Mouse (Mus musculus): ENCODE data around the gene Caskin2.

DNA sequence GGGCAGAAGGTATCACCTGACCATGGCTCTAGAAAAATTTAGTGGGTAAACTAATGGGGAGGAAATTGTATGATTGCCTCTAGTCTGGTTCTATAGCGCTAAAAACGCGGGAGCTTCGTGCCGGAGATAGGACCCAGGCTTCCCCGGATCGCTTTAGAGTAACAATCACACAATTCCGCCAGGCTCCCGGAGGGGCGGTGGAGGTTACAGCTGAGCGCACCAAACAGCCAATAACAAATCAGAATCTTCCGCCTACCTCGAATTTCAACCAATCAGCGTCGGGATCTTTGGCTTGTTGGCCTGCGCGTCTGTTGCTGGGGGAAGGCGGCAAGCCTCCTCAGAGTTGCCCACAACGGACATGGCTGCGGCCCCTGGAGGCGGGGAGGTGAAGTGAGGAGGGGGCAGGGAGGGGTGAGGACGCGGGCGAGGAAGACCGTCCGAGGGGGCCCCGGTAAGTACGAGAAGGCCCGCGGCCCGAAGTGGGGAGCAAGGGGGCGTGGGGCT lies 48.3 kb downstream of the Caskin2 start, which contains the start of gene Tmem94:
- TF ChIP-seq MAZ (IDR thresholded peaks at IDR 0.05; ENCODE audit: low read depth, low read length) (peak; percentile 100), CTCF (IDR thresholded peaks at IDR 0.05 in 2 of 3, conservative IDR thresholded peaks at IDR 0.05 in 1 of 3; ENCODE audit: control insufficient read depth in 1 of 3, insufficient read depth in 1 of 3, low read depth in 2 of 3, low read length in 3 of 3, poor library complexity in 1 of 3, severe bottlenecking in 1 of 3) (no peak), CHD2 (IDR thresholded peaks at IDR 0.05; ENCODE audit: low read length) (peak; percentile 95), ZC3H11A (IDR thresholded peaks at IDR 0.05; ENCODE audit: low read depth, low read length) (no peak), EP300 (IDR thresholded peaks at IDR 0.05; ENCODE audit: low read depth in 1 of 2, low read length in 2 of 2) (no peak), MAX (IDR thresholded peaks at IDR 0.05; ENCODE audit: low read length) (peak; percentile 72), MXI1 (IDR thresholded peaks at IDR 0.05; ENCODE audit: low read depth, low read length) (peak; percentile 65), POLR2A (IDR thresholded peaks at IDR 0.05; ENCODE audit: control insufficient read depth in 1 of 2, insufficient read depth in 1 of 2, low read depth in 1 of 2, low read length in 2 of 2, poor library complexity in 1 of 2) (peak; percentile 75 to 86), ZNF384 (IDR thresholded peaks at IDR 0.05; ENCODE audit: low read depth, low read length) (no peak), NELFE (IDR thresholded peaks at IDR 0.05; ENCODE audit: low read depth, low read length) (peak; percentile 76), MYB (IDR thresholded peaks at IDR 0.05; ENCODE audit: low read depth, low read length) (no peak), SIN3A (IDR thresholded peaks at IDR 0.05; ENCODE audit: low read length) (peak; percentile 92), GABPA (IDR thresholded peaks at IDR 0.05; ENCODE audit: low read depth, low read length) (no peak), CHD1 (IDR thresholded peaks at IDR 0.05; ENCODE audit: low read depth, low read length) (no peak)

Data from MEL (cell line).